Mouse (Mus musculus): ENCODE results near the gene Myo16.
A peak's percentile ranks its signal among the peaks of the same experiment; 100 is the strongest.

Myo16 gene

DNA sequence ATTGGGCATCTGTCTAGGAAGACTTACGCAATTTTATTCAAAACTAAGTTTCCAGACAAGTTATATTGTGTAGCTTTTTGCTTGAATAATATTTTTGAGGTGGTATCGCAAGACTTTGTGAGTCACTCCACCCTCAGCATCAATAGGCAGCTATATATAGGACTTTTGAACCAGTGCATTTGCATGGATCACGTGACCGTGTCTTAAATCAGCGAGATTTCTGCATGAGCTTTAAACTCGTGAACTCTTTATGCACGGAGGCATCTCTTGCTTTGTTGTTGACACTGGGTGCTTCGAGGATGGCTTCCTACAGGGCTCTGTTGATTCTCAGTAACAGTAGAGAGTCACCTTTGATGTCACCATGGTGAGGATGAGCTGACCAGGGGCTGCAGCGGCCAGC, 262.2 kb downstream of the Myo16 start:
- DNase-seq: no peak

DNA sequence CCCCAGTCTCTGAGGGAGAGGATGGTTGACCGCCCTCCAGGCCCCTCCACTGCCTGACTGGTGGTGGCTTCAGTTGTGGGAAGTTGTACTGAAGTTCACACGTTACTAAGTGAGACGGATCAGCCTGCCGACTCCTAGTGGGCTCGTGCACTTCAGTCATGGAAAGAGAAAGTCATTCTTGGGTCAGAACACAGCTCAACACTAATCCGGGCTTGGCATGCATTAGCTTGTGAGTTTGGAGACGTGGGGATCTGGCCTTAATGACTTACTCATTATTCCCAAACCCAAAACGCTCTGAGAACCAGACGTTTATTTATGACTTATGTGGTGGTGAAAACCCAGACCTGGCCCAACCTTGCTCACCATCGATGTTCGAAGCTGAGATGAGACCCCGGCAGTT, 263.1 kb downstream of the Myo16 start:
- no peak for DNase-seq

DNA sequence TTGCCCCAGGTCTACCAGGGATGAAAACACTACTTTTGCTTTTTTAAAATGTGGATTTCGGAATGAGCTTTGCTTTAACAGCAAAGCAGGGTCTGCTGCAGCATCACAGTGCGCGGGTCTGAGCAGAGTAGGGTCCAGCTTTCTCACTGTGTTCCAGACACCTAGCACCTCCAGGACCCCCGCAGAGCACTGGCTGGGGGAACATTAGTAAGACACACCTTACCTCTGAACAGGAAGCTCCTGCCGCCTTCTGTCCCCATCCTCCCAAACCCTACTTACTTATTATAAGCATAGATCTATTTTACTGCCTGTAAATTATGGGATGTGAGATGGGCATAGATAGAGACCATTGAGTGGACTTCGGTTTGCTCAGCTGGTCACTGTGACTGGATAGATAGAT, 263.6 kb downstream of the Myo16 start:
- no peak for DNase-seq

DNA sequence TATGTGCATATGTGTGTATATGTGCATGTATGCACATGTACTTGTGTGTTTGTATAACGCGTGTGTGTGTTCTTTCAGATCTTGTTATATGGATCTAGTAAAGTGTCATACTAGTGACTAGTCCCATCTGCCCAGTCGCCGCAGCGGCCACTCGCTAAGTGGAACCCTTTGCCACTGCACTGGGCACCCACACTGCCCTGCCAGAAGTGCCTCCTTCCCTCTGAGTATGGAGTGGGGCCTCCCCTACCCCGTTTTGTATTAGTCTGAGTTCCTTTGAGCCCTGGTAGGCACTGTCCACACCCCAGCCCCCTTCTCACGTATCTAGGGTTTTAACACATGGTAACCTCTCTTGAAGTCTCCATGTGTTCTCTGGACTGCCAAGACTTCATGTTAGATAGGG, 264.3 kb downstream of the Myo16 start:
- DNase-seq: no peak

DNA sequence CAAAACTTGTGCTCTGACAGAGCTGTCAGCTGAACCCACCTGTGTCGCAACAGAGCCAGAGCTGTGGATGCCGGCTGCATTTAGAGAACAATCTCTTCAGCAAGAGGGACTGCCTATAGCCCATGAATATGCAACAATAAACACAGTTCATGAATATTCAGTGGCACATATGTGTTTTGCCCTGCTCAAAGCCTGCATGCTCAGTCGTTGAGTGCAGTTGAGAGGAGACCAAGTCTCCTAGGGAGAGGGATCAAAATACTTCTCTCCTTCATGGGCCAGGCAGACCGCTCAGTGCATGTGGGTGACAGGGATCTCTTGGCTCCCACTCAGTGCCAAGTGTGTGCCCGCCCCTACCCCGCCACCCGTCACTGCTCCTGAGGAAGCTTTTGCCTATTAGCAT, 265.3 kb downstream of the Myo16 start:
- DNase-seq: no peak

DNA sequence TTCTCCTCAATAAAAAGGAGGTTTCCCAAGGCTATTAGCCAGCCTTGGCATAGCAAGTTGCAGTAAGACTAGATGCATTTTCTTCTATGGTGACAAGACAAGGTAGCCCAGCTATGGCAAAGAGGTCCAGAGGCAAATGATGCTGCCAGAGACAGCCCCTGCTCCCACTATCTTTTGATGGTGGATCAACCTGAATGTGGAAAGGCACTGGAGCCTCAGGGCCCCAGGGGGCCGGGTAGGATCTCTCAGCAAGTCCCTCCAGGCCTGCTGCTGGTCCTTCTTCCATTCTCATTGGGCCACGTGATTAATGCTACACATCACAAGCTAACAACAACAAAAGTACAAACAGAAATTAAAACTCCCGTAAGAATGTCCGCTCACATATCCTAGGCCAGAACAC, 266.0 kb downstream of the Myo16 start:
- no peak for DNase-seq

DNA sequence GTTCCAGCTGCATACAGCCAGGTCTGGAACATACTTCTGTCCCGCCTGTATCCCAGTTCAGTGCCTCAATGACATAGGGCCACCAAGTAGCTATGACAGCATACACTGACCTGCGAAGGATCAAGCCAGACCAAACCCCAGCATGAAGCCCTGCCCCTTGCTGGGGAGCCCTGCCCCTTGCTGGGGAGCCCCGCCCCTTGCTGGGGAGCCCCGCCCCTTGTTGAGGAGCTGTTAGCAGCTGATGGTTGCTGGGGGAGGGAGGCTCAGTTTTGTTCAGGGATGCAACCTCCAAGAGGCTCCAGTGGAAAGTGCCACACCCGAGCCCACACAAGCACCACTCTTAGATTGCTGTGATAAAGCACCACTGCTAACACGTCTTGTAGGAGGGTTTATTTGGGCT, 266.8 kb downstream of the Myo16 start:
- DNase-seq: no peak

DNA sequence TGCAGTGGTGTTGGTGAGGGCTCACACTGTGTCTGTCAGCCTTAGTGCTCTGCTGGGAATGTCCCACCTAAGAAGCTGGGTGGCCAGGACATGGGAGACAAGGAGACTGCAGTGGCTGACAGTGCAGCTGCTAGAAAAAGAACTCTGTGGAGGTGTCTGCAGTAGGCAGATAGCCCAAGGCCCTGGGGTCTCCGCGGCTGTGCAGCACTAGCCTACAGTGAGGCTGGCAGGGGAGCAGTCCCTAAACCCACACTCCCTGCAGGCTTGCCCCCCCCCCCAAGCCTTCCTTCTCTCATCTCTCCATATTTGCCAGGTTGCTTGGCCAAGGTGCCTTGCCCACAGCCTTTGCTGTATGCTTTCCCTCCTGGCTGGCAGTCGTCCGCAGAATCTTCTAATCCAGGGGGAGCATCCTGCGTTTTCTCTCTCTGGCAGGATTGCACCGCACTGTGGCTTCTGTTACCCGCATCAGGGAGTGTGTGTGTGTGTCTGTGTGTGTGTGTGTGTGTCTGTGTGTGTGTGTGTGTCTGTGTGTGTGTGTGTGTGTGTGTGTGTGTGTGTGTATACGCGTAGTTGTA, 267.9 kb downstream of the Myo16 start:
- DNase-seq: no peak

DNA sequence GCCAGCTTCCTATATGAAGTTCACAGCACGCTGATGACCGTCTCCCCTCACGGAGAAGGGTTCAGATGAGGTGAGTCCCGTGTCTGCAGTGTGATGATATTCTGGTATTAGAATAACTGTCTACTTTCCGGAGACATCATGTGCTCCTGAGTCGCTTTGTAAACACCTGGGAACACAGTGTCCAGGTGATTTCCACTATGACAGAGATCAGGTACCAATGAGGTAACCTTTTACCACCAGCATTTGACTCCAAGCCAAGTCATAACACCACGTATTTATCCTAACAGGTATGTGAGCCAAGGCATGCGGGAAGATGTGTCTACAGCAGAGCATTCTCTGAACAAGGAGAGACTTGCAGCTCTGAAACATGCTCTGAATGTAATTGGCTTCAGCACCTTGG, 281.8 kb downstream of the Myo16 start:
- DNase-seq: no peak

DNA sequence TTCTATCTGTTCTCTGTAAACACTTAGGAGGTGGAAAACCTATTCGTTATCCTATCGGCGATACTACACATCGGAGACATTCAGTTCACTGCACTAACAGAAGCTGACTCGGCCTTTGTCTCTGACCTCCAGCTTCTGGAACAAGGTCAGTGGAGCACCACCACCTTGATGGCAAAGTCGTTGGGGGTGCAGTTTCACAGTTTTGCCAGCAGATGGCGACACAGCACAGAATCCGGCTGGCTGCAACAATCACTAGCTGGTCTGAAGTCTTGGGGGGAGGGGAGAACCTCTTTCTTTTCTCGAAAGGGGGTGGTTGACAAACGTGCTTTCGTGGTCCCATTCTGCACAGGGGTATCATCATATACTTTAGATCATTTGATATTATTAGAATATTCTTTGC, 285.1 kb downstream of the Myo16 start:
- peak; percentile 85 for DNase-seq

DNA sequence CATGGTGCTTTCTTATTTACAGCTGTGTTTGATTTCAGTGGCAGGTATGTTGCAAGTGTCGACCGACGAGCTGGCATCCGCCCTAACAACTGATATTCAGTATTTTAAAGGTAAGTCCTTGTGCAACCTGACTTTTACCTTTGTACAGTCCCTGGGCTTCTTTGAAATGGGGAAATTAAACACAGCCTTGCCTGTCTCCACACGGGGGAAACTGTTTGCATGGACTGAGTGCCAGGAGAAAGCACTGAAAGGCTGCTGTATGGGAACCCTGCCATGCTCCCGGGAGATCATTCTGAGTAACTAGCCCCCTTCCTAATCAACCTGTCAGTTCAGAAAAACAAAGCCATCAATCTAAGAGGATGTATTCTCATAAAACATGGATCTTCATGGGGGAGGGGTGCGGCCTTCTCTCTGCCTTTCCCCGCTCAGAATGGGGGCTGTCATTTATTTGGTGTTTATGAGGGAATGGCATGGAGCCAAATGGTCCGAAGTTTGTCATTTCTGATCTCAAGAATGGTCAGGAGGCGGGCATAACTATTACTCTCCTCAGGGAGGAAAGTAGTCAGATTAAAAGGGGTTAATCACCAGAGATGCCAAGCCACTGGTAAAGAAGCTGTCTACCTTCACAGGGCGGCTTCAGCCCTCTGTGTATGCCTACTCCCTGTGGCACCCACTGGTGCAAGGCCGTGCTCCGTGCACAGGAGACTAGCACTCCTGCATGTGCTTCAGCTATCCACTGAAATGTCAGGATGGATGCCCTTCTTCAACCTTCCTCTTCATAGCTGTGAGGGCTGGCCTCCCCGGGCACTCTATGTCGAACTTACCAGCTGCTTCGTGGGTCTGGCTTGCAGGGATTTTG, 286.1 kb downstream of the Myo16 start:
- no peak for DNase-seq

DNA sequence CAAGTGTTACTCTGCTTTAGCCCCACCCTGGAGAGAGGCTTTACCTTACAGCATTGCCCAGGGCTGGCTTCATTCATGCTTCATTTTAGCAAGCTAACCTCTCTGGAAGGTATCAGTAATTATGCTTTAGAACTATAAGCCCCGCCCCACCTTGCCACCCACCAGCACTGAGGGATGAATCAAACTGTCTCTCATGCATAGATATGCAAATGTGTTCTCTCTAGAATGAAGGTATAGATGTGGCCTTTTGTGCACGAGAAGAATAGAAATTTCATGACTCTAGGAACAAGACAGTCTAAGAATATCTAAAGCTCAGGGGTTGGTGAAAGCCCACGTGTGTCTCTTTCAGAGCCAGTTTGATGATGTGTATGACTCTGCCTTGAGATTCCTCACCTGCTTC, 288.9 kb downstream of the Myo16 start:
- DNase-seq: no peak

DNA sequence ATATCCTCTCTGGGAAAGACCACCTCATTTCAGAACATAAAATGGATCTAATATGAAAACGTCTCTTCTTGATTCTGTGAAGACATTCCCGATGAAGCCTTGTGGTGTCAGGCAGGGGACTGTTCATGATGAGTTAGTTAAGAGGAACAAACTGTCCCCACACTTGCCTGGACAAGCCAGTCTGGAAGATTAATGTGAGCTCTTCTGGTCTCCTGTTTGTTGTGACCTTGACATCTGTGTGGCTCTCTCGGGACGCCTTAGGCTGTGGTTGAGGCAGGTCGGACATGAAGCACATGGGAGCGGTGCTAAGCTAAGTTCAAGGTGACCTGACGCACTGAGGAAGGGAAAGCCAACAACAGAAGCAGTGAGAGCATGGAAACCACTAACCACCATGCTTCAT, 291.3 kb downstream of the Myo16 start:
- DNase-seq: no peak

DNA sequence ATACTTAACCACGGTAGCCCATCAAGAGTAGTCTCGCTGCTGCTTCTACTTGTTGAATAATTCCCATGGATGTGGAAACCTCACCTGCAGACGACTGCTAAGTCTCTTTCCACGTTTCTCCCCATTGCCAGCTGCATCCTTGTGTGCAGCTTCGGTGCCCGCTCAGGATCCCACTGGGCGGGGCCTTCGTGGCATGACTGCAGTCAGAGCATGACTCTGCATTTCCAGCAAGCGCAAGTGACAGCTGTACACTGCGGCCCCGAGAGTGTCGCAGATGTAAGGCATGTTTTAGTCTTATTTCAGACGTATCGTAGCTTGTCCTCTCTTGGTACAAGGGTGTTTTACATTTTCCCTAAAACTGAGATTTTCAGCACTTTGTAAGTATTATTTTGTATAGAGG, 294.8 kb downstream of the Myo16 start:
- DNase-seq: no peak

DNA sequence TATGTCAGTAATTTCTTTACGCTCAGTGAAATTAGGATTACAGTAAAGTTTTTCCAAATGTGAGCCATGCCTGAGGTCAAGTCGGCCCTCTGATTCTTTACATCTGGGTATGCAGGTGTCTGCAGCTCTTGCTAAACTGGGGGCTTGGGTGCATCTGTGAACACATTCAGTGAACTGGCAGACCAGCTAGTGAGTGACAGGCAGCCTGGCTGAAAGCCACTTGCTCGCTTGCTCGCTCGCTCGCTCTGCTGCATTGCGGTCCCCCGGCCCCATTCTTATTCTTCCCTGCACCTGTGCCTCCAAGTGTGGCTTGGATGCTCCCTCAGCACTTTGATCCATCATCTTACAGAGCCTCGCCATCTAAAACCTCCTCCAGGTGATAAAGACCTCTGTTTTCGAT, 299.3 kb downstream of the Myo16 start:
- no peak for DNase-seq

DNA sequence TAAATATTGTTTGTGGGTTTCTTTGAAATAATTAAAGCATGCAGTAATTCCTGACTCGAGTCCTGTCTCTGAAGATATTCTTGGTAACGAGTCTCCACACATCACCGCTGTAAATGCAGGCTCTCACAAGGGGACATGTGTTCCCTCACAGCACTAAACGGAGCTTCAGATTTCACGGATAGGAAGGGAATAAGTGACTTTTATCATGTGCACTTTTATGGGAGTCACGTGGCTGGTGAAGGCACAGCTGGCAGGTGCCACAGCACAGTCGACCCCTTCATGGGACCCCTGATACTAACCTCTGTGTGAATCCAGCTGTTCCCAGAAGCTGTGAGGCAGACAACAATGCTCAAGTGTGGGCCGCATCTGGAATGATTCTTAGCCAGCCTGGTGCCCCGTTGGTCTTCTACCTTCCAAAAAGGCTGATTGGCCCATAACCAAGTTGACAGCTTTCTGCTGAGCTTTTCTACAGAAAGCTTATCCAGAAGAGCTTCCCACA, 304.5 kb downstream of the Myo16 start:
- no peak for DNase-seq

DNA sequence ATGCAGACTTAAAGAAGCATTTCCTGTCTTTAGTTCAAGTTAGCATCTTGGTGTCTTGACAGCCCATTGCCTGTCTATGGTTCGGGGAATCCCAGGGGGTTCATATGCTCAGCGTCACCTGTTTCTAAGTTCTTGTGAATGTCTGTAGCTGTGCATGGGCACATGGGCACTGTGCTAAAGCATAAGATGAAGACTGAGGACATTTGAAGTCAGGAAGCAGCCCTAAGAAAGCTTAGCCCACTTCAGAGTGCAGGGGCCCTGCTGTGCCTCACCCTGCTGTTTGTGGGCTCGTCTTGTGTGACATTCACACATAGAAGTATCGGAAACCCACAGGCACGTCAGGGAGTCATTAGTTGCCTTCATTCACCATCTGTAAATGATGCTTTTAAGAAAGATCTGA, 308.6 kb downstream of the Myo16 start:
- DNase-seq: no peak

DNA sequence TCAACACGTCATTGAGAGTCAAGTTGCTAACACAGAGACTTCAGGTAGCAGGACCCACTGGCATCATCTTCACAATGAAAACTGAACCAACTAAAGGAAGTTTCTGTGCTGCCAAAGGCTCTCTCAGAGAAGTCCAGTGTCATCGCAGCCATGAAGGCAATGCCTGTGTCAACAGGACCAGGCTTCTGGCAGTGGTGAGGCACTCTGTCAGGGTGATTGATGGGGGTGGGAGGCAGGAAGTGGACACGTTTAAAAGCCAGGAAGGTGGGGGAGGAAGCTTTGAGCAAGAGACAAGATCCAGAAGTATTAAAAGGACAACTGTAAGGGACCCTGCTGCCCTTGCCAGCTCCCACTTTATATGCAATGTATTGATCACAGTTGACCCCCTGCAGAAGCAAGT, 314.8 kb downstream of the Myo16 start:
- no peak for DNase-seq

DNA sequence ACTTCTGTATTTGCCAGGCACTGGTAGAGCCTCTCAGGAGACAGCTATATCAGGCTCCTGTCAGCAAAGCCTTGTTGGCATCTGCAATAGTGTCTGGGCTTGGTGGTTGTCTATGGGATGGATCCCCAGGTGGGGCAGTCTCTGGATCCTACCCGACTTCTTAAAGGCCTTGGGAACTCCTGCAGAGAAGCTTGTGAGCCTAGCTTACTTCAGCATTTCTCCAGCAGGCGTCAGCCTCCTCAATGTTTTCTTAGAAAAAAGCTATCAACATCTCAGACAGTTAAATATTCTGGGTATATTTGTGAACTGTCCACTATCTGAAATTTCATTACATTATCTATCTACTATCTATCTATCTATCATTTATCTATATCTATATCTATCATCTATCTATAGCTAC, 315.9 kb downstream of the Myo16 start:
- no peak for DNase-seq

DNA sequence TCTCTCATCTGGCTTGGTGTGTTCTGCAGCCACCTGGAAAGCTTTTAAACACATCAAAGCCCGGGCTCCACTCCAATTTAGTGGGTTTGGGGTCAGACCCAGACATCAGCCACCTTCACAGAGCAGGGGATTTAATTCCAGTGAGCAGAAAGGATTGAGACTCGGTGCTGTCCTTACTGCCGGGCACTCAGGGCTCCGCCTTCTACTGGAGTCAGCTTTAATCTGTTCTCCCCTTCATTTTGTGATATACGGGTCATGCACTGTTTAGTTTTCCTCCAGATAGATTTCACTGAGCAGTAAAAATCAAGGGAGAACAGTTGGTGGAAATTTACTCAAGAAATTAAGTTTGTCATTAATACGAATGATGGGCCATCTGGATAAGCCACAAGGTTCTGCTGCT, 316.6 kb downstream of the Myo16 start:
- DNase-seq: no peak

DNA sequence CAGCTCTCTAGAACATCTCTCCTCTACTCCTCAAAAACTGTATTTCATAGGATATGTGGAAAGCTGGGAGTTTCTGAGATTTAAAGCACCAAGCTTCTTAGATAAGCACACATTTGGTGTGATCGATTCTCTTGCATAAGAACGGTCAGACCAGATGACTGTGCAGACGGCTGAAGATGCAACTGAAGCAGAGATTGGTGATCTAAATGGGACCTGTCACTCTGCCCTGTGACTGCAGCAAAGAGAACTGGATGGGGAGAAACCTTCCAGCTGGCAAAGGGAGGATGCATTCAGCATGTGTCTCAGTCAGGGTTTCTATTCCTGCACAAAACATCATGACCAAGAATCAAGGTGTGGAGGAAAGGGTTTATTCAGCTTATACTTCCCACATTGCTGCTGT, 318.7 kb downstream of the Myo16 start:
- DNase-seq: no peak

DNA sequence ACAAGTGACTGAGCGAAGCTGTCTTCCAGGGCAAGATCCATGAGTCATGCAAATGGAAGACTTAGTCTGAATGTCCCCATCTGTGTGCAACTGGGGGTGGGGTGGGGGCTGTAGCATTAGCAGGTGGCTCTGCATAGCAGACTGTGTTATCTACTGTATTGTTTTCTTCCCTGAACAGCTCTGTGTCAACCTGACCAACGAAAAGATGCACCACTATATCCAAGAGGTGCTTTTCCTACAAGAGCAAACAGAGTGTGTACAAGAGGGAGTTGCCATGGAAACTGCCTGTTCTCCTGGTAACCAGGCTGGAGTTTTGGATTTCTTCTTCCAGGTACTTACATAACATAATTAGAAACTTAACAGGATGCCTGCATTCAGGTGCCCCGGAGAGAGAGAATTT, 320.7 kb downstream of the Myo16 start:
- DNase-seq: no peak

DNA sequence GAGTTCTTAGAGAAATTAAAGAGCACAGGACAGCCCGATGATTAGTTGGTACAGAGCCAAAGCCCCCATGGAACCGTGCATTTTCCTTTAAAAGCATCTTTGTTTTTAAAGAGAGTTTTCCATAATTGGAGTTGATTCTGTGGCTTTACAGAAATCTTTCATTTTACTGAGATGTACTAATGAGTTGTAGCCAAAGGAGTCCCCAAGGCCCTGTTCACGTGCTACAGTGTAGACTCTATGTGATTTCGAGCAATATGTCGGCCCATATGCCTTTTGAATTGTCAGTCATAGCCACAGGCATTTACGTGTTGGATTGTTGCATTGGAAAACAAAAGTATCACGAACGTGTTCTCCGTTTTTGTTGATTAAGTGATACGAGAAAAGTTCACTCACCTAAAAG, 325.3 kb downstream of the Myo16 start:
- no peak for DNase-seq

DNA sequence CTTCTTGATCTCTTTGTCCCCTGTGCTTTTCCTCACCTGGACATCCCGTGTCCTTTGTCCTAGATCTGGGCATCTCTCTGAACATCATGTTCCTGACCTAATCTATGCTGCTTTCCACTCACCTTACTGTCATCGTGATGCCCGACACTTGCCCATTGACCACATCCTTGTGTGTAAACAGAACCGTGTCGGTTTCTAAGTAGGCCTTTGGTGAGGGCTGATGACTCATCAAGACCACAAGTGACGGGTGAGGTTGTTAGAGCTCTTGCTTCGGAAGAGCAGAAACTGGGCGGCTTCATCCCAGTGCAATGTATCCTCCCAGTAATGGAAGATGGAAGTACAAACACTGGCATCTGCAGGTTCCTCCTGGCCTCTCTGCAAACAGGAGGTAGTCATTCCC, 327.1 kb downstream of the Myo16 start:
- DNase-seq: no peak

DNA sequence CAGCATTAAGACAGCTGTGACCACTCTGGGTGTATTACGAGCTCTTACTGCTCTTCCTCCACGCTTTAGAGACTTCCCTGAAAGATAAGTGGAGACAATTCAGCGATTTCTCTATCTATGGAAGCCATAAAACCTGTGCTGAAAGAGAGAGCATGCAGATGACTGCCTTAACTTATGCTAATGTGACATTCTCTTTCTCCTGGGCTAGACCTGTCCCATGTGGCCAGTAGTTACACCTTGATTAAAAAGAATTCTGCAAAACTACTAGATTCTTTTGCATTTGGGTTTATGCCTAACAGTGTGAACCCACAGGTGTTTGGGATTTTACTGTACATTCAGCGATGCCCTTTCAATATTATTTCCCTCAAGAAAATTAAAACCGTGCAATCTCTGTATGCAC, 328.4 kb downstream of the Myo16 start:
- DNase-seq: no peak

Measured in retina, postnatal 1 day (tissue).